Mouse (Mus musculus) gastrocnemius, postnatal 4 days (tissue): ENCODE results near the gene Arsg. TPM values are rescaled to one million over a fixed set of nuclear protein-coding genes. Genes with fewer than 3 reads are reported as not detected.

Experiments used
- DNase-seq, 2 experiments: peaks; one replicate each; pipeline ENCODE4 v3.0.0; 2021 to 2022; ENCODE audit warnings: low spot score in 2 of 2, mixed read lengths in 2 of 2
- long read RNA-seq, 2 experiments: library from polyadenylated mRNA; stranded (forward); transcript quantifications; one replicate each; pipeline ENCODE4 v2.0.0; 2021
- total RNA-seq, 2 experiments: library from RNA; stranded (reverse); gene quantifications; 2 replicates each; pipeline ENCODE4 v1.2.3; 2021

Arsg gene
- 10 to 100 TPM; 11.3 to 12.4 TPM for total RNA-seq
- long read RNA-seq, experiment 1, partial matches to known transcripts = 4 of 16 reads
- long read RNA-seq, experiment 1, other reads (novel, unspliced or antisense) = 10 of 16 reads
- long read RNA-seq, experiment 2, partial matches to known transcripts = 1 of 14 reads
- long read RNA-seq, experiment 2, other reads (novel, unspliced or antisense) = 11 of 14 reads

DNA sequence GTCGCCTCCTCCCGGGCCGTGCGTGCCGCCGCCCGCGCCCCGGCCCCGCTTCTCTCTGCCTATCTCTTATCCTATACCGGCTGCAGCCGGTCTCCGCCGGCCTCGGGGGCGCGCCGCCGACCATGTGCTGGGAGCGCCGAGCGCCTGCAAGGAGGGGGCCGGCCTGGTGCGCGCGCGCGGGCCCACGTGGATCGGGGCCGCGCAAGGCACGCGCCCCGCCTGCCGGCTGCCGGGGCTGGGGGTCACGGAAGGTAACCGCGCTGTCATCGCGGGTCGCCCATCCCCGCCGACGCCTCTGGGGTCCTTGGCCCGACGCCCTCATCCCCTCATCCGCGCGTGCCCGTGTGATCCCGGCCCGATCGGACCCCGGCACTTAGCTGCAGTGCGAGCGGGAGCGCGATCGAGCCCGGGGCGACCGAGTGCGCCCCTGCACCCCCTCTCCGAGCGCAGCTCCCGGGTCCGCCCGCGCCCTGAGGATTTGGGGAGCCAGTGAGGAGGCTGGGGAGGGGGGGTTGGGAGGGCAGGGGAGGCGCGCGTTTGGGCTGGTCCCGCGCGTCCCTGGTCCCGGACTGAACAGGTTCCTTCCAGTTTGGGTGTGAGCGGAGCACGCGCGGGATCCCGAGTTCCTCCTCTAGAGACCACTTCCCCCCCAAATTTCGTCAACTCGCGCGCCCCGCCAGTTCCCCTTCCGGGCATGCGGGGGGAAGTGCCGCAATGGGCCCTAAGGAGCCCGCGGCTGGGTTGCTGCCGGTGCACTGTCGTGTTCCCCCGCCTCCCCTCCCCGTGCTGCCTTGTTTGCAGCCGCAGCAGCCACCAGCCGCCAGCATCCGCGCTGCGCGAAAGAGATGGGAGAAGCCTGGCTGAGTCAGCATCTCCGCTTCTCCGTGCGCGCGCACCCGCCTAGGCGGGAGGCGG is at the start of gene Arsg, which contains the start of gene Slc16a6:
TSS of gene Arsg (plus strand) at position 204 of the 915 bp plus-strand sequence.
TSS of gene Slc16a6 (minus strand) at position 428 of the 915 bp plus-strand sequence.
- peak; percentile 58 to 79 for DNase-seq

DNA sequence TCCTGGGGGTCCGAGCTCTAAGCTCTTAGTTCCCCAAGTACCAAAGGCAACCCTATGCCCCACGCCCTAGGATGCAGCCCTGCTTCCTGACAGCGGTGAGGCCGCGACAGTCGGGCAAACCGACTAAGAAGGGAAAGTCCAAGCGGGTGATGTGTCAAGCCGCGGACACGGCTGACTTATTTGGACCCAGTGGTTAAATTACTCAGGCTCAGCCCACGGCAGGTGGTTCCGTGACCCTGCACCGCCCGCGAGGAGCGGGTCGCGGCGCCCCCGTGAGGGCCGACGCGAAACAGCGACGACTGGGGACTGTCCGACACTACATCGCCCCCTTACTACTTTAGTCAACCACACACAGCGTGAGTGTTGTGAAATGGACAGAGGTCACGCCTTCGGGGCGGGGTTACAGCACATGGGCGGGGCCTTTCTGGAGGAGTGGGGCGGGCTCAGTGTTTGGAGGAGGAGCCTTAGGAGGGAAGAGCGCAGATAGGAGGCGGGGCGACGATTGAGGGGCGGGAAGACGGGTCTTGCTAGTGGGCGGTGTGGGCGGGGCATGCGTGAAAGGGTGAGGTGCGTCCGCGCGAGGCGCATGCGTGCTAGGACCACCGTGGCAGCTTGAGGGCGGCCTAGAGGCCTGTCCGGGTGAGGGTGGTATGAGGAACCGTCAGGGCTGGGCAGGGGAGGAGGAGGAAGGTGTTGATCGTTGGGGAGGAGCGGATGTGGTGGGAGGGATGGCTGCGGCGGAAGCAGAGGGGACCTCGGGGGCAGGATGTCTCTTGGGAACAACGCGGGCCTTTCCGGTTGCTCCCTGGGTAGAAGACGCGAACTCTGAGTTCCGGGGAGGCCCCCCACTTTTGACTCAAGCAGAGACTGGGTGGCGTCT is 47.5 kb upstream of the Arsg start, which contains the start of gene Amz2:
TSS of gene Amz2 (plus strand) at position 555 of the 880 bp plus-strand sequence.
- DNase-seq = peak; percentile 97 to 99

DNA sequence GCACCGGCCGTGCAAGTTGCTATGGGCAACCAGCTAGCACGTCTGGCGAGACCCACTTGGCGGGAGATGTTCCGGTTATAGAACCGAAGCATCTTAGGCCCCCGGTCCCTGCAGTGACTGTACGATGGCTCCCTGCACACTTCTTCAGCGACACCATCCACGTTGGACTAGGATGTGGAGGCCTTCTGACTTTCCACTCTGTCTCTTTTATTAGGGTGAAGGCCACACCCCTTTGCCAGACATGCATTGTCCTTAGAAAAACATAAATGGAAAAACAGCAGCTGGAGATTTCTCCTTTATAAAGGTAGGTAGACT is 46.9 kb upstream of the Arsg start:
- no peak for DNase-seq

DNA sequence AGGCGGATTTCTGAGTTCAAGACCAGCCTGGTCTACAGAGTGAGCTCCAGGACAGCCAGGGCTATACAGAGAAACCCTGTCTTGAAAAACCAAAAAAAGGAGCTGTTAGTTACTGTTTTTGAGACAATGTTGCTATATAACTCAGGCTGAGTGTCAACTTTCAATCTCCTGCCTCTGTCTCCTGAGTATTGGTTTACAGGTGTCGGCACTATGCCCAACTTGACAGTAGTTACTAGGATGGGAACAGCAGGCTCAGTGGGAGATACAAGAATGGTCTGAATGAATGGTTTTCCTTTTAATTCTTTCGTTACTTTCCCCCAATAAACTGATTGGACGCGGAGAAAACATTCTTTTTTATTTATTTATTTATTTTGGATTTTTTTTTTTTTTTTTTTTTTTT is 45.8 kb upstream of the Arsg start:
- no peak for DNase-seq

DNA sequence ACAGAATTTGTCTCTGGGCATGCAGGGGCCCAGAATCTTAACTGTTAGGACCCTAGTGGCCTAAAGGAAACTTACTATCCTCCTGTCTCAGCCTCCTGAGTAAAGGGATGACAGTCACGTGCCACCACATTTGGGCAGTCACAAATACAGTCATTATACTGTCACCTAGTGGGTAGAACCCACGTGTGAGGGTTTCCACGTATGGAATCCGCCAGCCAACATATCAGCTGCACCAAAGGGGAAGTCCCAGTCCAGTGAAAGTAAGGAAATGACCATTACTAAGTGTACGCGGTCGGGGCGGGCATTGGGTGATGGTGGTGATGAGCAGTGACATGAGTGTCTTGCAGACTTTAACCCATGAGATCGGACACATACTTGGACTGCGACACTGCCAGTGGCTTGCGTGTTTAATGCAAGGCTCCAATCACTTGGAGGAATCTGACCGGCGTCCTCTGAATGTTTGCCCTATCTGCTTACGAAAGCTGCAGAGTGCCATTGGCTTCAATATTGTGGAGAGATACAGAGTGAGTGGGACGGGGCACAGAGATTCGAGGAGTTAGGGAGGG is 38.9 kb upstream of the Arsg start:
- no peak for DNase-seq

DNA sequence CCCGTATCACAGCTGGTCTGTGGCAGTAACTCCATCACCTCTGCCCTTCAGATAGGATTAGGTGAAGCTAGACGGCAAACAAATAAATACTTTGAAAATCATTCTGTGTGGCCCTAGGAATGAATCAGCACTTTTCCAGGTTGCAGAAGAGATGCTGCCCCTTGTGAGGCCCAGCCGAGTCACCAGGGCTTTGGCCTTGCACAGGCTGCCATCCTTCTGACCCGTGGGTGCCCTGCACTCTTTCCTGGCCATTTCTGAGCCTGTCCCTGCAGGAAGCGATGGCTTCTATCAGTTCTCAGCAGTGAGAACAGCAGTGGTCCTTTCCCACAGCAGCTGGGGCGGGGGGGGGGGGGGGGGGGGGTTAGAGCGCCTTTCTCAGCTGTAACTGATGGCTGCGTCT is 36.3 kb upstream of the Arsg start:
- no peak for DNase-seq

DNA sequence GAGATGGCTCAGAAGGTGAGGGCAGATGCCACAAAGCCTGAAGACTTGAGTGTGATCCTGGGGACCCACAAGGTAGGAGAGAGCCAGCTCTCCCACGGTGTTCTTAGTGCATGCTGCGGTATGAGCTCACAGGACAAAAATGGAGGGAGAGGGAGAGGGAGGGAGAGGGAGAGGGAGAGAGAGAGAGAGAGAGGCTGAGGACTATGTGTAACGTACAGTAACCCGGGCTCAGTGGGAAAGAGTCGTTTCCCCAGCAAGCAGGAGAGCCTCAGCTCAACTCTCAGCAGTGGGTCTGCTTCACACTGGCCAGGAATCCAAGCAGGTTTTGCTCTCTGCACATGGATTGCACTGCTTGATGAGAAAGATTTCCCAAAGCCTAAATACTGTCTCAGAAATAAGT is 34.0 kb upstream of the Arsg start:
- no peak for DNase-seq

DNA sequence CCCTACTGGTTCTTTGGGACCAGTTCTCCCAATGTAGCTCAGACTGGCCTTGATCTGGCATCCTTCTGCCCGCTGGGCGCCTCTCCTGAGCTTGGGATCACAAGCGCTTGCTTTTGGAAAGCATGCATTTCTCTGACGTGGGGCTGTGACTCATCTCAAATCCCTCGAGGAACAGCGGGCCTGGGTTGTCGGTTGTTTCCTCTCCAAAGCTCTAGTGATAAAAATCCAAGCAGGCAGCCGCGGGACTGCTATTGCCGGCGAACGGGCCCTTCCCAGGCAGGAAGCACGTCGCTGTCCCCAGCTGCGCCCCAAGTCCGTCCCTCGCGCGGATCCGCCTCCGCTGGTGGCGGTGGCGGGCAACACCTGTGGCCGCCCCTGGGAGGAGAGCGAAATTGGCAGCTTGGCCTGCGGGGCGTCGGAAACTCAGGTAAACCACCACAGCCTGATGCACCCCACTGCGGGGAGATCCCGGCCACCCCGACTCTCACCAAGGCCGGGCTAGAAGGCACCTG is 33.3 kb upstream of the Arsg start:
- peak; percentile 57 to 76 for DNase-seq

DNA sequence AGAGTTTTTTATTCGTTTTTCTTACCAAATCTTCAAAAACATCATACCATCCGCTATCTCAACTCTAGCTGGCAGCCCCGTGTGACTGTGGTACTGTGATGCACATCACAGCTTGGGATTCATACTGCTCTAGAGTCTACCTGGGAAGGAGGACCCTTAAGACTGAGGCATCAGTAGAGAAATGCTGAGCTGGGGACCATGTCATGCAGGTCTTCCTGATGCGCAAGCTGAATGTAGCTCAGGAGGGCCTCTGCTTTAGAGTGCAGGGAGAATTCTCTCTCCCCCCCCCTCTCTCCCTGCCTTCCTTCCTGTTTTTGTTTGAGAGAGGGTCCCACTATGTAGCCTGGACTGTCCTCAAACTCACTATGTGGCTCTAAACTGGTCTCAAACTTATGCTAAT is 32.5 kb upstream of the Arsg start:
- DNase-seq = no peak

DNA sequence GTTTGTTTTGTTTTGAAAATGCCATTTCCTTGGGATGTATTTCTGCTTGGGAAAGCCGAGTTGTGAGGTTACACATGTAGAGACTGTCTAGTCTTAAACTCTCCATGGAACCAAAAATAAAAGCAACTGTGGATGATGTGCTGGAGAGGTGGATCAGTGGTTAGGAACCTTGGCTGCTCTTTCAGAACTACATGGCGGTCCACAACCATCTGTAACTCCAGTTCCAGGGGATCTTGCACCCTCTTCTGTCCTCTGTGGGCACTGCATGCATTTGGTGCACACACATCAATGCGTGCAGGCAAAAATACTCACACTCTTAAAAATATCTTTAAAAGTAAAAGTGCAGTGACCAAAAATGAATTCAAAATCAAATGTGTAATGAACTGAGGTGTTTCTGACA is 32.1 kb upstream of the Arsg start:
- no peak for DNase-seq

DNA sequence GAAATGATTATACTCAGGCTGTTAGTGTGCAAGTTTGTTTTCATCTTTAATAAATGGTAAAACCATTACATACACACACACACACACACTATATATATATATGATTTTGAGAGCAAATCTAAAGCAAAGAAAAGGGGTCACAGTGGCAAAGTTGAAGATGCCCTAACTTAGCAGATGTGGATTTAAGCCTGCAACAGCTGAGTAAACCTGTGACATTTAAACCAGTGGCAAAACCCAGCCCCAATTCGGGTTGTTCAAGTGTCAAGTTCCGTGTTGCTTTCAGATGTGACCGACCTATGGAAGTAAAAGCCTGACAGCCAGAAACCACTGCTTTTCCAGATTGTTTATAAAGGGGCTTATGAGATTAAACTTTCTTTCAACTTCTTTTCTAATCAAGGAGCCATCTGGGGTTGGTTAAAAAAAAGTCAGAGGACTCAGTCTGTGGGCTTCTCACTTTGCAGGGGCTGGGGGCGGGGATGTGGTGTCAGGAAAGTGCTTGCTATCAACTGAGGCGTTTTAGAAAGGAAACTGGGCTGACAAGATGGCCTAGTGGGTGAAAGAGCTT is 30.9 kb upstream of the Arsg start:
- no peak for DNase-seq

DNA sequence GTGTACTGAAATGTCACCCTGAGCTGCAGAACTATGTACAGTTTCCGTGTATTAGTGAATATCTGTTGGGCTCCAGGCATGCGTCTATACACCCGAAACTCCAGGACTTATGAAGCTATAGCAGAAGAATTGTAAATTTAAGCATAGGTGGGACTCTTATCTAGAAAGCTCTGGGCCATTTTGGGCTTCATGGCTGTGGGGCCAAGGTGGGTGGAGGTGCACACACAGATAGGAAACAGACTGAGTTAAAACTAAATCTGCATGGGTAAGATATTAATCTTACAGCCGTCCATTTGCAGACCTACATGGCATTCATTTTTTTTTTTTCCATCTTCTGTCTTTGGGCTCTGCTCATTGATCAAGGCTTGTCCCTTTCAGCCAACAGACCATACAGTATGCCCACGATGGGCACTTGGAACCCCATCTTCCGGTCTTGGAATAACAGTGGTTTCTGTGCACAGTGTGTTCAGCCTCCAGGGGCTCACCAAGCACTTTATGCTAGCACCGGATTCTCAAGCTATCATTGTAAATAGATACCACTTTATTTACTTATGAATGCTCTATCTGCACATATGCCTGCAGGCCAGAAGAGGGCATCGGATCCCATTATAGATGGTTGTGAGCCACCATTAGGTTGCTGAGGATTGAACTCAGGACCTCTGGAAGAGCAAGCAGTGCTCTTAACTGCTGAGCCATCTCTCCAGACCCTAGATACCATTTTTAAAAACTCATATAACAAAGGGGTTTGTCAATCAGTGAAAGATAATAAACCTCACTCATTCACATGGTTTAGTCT is 29.5 kb upstream of the Arsg start:
- DNase-seq = no peak

DNA sequence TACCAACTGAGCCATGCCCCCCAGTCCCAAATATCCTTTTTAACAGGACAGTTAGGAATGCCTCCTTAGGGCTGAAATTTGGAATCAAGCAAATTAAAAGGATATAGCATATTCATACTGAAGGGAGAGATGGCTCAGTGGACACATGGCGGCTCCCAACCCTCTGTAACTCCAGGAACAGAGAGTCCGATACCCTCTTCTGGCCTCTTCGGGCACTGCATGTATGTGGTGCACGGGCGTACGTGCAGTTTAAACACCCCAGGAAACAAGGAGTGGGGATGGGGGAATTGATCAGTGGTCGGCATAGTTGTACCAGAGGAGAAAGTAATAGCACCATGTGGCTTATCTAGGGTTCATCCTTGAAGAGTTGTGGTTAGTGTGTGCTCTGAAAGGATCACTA is 28.6 kb upstream of the Arsg start:
- DNase-seq = peak in 1 of 2 experiments; percentile 24

DNA sequence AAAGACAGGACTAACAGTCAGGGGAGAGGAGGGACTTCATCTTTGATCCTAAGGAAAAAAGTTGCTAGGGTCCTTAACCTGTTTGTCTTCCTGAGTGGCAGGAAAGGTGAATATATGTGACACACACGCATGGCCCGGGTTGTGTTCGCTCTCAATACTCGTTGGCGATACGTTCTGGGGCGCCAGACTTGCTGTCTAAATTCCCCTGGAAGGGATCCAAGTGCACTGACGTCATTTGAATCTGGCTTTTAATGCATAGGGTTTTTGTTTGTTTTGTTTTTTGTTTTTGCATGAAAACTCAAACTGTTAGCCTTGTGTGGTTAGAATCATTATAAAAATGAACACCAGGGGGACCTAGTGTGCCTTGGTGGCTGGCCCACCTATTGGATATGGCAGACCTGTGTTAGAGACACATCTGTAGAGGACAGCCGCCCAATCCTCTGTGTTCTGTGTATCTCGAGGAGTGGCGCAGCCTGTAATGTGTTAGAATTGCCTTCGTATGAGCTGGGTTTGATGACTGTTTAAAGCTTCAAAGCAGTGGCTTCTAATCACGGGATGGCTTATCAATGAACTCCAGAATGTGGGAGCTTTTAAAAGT is 27.6 kb upstream of the Arsg start:
- no peak for DNase-seq

DNA sequence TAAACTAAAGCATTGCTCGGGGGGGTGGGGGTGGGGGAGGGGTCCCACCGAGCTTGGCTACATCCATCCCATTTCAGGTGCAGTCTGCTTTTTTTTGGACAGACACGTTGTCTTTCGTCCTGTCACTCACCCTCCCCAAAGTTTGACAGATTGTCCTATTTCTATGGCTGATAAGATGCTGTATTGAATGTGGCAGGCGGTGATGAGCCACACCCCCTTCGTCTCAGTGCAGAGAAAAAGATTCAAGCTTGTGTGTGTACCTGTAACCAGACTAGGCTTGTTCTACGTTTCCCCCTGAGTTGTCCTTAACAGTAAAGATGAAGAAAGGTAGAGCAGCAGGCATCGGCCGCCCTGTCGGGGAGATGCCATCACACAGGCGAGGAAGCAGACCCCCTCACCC is 22.0 kb upstream of the Arsg start:
- no peak for DNase-seq

DNA sequence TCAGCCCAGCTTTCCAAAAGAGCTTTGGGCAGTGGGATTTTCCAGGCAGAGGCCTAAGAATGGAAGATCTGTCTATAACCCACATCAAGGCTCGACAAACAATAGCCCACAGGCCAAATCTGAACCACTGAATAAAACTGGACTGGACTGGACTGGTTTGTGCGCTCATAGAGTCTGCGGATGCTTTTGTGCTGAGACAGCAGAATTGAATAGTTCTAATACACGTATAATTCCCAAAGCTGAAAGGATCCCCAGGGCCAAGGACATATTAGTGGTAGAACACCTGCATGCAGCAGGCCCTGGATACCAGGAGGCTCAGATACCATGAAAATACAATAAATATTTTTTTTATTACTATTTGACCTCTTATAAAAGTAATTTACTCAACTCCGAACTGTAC is 16.9 kb upstream of the Arsg start:
- DNase-seq = no peak

DNA sequence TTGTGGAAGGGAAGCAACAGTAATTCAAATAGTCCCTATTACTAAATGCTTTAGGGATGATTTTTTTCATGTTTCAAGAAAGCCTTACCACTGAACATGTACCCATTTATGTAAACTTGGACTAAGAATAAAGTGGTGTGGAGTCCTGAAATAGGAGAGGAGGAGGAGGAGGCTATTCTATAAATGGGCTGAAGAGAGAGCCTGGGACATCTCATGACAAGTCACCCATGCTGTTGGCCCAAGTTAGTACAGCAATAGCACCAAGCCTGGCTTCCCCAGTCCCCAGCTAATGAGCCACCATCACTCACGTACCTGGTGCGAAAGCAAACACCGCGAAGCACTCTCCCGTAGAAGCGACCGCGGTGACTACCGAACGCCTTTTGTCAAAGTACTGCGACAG is 15.0 kb upstream of the Arsg start:
- DNase-seq = no peak

DNA sequence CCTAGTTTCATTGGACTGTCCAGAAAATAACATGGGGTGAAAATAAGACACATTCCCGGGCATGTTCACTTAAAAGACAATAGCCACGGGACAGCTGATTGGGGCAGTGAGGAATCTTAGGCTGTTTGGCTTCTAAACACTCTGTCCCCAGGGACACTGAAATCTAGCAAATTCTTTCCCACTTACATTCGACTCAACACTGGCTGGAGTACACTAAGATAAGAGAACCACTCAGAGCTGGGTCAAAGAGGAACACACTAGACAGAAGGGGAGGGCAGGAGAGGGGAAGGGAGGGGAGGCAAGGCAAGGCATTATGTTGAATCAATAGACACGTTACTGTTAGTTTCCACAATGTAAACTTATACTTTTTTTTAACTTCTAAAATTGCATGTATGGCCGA is 12.6 kb upstream of the Arsg start:
- no peak for DNase-seq

DNA sequence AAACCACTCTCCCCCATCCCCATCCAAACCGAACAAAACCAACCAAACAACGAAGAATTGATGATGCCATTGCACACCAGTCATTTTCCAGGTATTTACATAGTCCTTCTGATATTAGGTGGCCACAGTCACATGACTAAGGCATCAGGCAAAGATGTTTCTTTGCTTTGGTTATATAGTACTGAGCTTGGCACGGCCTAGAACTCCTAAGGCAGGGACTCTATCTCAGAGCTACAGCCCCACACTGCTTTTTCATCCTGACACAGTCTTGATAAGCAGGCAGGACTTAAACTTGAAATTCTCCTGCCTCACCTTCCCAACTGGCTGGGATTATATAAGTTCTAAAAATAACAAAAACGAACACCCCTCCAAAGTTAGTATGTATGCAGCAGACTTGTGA is 8.1 kb upstream of the Arsg start:
- no peak for DNase-seq

DNA sequence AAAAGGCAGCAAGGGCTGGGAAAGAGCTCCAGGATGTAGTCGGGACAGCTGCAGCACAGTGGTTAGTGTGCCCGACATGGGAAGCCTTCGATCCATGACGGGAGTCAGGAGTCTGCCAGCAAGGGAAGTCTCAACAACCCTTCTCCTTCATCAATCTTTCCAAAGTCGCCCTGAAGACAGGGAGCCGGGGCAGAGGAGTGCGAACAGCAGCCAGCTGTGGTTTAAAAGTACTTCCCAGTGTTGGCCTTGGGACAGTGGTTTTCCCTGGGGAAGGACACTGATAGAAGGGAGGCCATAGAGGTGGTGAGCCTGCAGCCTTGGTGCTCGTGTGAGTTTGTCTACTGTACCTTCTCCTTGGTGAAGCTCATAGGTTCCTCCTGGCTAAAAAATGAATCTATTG is 6.2 kb upstream of the Arsg start:
- DNase-seq = no peak
